Mouse (Mus musculus) embryonic fibroblast, embryonic 13.5 days (primary cell): ENCODE results near the gene Surf2.

ENCODE experiments used
- CTCF ChIP-seq: IDR thresholded peaks from 2 replicates; pipeline ENCODE4 v1.5.1; 2011; ENCODE audit warnings: mild to moderate bottlenecking, control low read depth, low read length, moderate library complexity, borderline replicate concordance; ENCODE audit not compliant: insufficient read depth
- POLR2A ChIP-seq: IDR thresholded peaks from 2 replicates; pipeline ENCODE4 v1.6.1; 2011; ENCODE audit warnings: low read depth, mild to moderate bottlenecking, control low read depth, low read length, moderate library complexity

DNA sequence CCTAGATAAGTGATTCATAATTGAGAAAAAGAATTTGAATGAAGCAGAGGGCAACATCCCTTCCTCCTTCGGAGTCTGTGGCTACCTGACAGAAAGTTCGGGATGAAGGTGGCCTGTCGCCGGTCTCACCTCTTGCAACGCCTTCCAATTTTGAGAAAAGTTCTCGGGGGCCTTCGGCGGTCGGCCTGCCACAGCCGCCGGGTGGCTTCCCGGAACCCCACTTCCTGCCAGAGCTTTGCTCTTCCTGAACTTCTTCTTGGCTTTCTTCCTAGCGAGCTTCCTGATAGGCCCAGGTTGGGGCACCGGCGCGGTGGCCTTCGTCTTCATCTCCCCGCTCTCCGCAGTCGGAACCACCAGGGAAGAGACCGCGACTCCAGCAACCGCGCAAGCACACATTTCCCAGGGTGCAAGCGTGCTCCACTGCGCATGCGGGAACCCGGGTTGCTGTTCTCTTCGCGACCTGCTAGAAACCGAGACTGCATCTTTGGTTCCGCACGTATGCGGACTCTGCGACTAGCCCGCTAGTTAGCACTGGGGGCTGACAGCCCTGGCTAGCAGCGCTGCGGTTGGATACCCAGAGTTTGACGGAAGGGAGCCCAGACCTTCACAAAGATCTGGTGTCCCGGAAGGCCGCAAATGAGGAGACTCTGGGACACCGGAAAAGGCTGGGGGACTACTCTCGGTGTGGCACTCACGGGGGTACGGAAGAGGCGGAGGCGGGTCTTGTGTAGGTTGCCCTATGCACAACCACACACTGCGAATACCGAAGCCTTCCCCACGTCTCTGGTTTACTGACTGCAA is 48.0 kb downstream of the Surf2 start, which contains the start of gene Rexo4:
- TF ChIP-seq CTCF (no peak), POLR2A (peak; percentile 91)
